Mouse (Mus musculus) thymus, postnatal 0 days (tissue): ENCODE measurements around the gene Btk. TPM values are rescaled to one million over a fixed set of nuclear protein-coding genes. Genes with fewer than 3 reads are reported as not detected.

ENCODE experiments used
- DNase-seq: peaks from one replicate; pipeline ENCODE4 v3.0.0-alpha.2; 2015; ENCODE audit warnings: low spot score
- polyA plus RNA-seq: library from polyadenylated mRNA; unstranded; fragments of >200 nt; fragmentation: Nextera tagmentation; extraction: Ambion mirVana; gene quantifications from 2 replicates; pipeline ENCODE4 v1.2.1, GENCODE M21; 2015

Gene Btk
- polyA plus RNA-seq, 1 experiment from 2014 or later: 4.1 TPM

DNA sequence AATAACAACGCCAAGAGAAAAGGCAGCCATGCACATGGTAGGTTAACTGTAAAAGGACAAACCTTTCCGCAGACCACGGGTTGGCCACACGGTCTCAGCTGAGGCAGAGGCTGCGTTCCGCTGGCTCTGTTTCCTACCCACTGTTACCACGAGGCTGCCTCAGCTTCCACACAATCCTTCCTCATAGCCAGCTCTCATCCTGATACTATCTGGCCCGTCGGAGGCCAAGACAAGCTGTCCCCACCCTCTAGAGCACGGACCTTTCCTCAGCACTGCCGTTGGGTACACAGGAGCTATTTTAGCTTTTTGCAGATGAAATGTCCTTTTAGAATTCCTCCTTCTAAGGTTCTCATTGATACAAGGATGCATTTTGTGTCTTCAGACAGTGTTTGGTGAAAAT lies 1.1 kb downstream of the Btk start:
- DNase-seq: no peak

GRCm38 (mm10) chrX:134580528-134581305 lies 2.7 kb downstream of the Btk start:
- DNase-seq: no peak

- no peak for DNase-seq
These were observed 5.5 kb downstream of the Btk start for GRCm38 (mm10) chrX:134577896-134578295.

- peak; percentile 40 for DNase-seq
These were observed 16.7 kb downstream of the Btk start for GRCm38 (mm10) chrX:134566536-134567222.

GRCm38 (mm10) chrX:134564326-134564725 lies 19.0 kb downstream of the Btk start:
- no peak for DNase-seq

DNA sequence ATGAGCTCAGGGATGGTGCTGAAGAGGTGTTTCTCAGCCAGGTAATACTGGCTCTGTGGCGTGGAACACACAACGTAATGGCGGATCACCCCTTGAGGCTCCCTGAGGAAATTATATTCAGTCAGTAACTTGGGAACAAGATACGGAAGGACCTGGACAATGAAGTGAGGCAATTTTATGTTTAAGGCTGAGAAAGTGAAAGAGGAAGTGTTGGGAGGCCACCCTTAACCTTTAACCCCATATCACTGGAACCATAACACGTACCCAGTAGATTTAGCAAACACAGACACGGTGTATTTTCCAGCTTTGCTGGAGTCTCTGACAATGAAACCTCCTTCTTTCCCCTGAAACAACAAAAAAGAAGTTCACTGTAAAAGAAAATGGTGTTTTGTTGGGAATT lies 28.9 kb downstream of the Btk start:
- DNase-seq: no peak

DNA sequence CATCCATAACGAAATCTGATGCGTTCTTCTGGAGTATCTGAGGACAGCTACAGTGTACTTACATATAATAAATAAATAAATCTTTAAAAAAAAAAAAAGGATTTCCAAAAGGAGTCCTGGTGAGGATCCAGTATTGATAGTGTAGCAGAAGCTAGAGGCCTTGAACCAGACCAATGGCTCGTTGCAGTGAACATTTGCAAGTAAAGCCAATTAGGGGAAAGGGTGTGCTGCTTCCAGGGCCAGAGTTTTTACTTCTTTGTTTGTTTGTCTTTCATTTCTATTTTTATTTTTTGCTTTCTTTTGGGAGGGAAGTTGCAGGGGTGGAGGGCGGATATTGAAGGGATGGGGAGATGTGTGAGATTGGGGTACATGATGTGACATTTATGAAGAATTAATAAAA lies 30.0 kb downstream of the Btk start:
- no peak for DNase-seq

- DNase-seq: peak; percentile 58
These were observed 32.5 kb downstream of the Btk start for GRCm38 (mm10) chrX:134550903-134551302.

GRCm38 (mm10) chrX:134547330-134547729 lies 36.0 kb downstream of the Btk start:
- no peak for DNase-seq

DNA sequence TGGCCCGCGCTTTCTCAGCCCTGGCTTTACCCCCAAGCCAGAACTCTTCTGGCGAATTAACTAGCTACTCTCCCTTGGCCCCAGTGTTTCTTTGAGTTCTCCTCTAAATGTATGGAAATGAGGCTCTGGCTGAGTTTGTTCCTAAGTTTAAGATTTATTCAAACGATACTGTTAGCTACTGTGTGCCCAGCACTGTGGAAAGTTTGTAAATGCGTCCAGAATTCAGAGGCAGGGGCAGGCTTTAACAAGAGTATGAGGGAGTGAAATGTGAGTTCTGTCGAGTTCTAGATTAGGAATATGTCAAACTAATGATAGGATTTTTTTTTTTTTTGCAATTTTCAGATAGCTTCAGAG lies 41.4 kb downstream of the Btk start:
- DNase-seq: no peak

DNA sequence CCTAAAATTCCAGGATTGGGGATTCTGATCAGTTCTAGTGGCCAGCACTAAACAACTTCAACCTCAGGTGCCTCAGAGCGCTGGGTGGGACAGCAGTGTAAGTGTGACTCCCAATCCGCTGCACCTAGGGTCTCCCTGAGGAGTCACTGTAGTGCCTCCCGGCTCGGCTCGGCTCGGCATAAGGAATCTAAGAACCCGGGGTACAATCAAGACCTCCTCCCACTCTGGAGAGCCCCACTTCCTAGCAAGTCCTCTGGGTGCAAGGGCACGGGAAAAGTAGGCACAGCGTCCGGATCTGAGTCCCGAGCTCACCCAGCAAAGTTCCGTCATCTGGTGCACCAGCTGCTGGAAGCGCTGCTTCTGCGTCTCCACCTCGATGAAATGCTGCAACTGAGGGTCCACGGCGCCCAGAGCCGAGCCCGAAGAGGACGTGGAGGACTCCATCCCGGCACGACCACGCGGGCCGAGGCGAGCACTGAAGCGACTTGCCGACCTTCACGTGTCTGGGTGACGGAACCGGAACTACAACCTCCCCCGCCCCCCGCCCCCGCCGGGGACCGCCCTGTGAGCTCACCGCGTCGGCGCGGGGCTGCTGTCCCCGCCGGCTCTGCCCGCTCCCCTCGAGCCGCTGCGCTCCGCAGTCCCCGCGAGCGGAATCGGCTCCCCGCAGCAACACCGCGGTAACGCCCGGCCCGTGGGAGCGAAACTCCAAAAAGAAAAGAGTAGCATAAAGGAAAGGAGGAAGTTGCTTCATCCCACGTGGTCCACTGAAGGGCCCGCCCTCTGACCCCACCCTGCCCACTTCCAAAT lies 42.0 kb downstream of the Btk start, which contains the start of gene Timm8a1:
Timm8a1 (minus strand) TSS at position 721 of the 810 bp plus-strand sequence.
- DNase-seq: peak; percentile 50

DNA sequence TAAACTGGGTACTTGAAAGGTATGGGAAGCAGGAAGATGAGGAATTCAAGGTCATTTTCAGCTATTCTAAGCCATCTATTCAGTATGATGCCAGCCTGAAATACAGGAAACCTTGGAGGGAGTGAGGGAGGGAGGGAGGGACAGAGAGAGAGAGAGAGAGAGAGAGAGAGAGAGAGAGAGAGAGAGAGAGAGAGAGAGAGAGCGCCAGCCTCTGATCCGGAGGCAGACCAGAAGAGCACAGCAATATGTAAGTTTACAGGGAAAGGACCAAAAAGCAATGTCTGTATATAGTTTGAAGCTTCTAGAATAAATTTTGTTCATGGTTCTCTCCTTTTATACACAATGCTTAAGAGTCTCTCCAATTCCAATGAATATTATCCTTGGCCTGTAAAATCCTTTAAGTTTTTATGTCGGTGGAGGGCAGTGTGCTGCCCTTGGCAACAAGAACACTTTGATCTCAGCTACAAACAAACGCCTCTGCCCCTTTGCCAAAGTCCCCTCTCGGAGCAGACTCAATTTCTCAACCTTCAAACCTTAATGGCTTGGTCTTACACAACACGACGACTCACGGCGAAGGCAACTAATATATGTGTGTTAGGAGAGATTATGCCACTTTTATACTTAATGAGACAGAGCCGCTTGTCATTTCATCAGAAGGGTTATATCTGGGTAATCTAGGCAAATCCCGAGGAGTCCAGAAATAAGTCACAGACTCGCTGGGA lies 42.8 kb downstream of the Btk start:
- DNase-seq: peak; percentile 4

GRCm38 (mm10) chrX:134539795-134540194 lies 43.6 kb downstream of the Btk start:
- DNase-seq: peak; percentile 41

DNA sequence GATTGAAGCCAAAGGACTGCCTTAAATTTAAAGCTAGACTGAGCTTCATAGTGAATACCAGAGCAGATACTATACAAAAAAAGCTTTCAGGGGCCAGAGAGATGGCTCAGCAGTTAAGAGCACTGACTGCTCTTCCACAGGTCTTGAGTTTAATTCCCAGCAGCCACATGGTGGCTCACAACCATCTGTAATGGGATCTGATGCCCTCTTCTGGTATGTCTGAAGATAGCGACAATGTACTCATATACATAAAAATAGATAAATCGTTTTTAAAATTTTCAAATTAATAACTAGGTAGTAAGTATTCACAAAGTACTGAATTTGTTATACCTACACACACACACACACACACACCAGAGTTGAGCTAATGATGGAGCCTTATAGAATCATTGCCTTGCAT lies 50.0 kb downstream of the Btk start:
- DNase-seq: no peak

- no peak for DNase-seq
These were observed 58.1 kb downstream of the Btk start for GRCm38 (mm10) chrX:134525260-134525659.

- no peak for DNase-seq
These were observed 59.6 kb downstream of the Btk start for GRCm38 (mm10) chrX:134523772-134524171.

DNA sequence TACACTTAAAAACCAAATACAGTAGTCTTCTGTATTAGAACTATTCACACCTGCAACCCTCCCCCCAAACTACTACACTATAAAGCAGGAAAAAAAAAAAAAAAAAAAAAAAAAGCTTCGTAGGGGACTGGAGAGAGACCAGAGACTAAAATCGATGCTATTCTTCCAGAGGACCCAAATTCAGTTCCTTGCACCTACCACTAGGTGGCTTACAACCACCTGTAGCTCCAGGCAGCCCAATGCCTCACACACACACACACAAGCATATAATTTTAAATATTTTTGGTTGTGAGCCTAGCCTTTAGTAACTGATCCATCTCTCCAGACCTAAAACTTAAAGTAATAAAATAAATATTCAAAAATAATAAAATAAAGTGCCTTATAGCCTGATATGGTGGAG lies 73.9 kb downstream of the Btk start:
- peak; percentile 4 for DNase-seq

DNA sequence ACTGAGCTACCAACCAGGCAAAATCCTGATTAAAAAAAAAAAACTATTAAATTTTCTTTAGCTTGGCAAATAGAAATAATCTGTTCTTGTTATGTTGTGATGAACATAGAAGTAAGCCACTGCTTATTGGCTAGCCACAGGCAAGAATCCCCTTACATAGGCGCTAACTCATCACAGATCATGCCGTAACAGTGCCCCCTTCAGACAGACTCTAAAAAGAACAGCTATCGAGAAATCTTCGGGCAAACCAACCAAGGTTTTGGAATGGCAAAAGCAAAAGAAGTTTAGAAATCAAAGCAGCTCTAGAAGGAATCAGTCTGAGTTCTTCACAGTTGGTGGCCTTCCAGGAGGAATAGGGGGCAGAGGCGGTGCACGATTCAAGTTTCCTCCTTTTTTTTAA lies 75.4 kb downstream of the Btk start:
- no peak for DNase-seq

GRCm38 (mm10) chrX:134500651-134501050 lies 82.7 kb downstream of the Btk start:
- no peak for DNase-seq
